Mouse (Mus musculus) megakaryocyte-erythroid progenitor cell, adult 5 weeks (primary cell): Measurements from ENCODE around the gene Tsga10. TPM values are rescaled to one million over a fixed set of nuclear protein-coding genes. Genes with fewer than 3 reads are reported as not detected.

Source experiments
- polyA plus RNA-seq: library from polyadenylated mRNA; stranded (reverse); fragments of >175 nt; gene quantifications from 2 replicates; pipeline ENCODE4 v1.2.3, GENCODE M21; 2012

Gene Tsga10
- polyA plus RNA-seq, result 0.39 and 0.44 TPM in 2 replicates

GRCm38 (mm10) chr1:37866286-37866685 is at the start of gene Tsga10:
Gene Tsga10, minus strand, starts transcription at chr1:37866429.

GRCm38 (mm10) chr1:37890025-37890652 is 23.9 kb upstream of the Tsga10 start, which contains the start of the genes Mitd1 and Mrpl30:
Gene Mitd1, minus strand, starts transcription at chr1:37890411.
Gene Mrpl30, plus strand, starts transcription at chr1:37890477.

GRCm38 (mm10) chr1:37871704-37872103 is 5.5 kb upstream of the Tsga10 start, which contains the start of gene Lipt1:
Gene Lipt1, plus strand, starts transcription at chr1:37871738.

GRCm38 (mm10) chr1:37719761-37720640 is 146.2 kb downstream of the Tsga10 start, which contains the start of gene 2010300C02Rik:
Gene 2010300C02Rik, minus strand, starts transcription at chr1:37720085.

Other genes with a start within 250 kb of the Tsga10 start
- 0.74 and 0.94 TPM in 2 replicates for gene 2010300C02Rik, start 146.3 kb downstream of the Tsga10 start, polyA plus RNA-seq
- 0.32 and 0.48 TPM in 2 replicates for gene Lipt1, start 5.3 kb upstream of the Tsga10 start, polyA plus RNA-seq
- gene Mitd1, start 24.0 kb upstream of the Tsga10 start, polyA plus RNA-seq, result 2.8 and 3.5 TPM in 2 replicates
- 29.5 and 31.9 TPM in 2 replicates for gene Mrpl30, start 24.0 kb upstream of the Tsga10 start, polyA plus RNA-seq
- not detected in 2 replicates for gene Lyg2, start 50.1 kb upstream of the Tsga10 start, polyA plus RNA-seq
- not detected in 2 replicates for gene Lyg1, start 91.3 kb upstream of the Tsga10 start, polyA plus RNA-seq
- gene Txndc9, start 131.5 kb upstream of the Tsga10 start, polyA plus RNA-seq, result 2.7 and 2.9 TPM in 2 replicates
- gene Eif5b, start 131.6 kb upstream of the Tsga10 start, polyA plus RNA-seq, result 24.6 and 41.3 TPM in 2 replicates